Mouse (Mus musculus) regulatory T cell (primary cell): ENCODE measurements around the gene Crot.

ENCODE experiments used
- in situ Hi-C: fragments of 300-600 bp; cut with MboI, MseI; formaldehyde crosslinking; loops from one replicate; pipeline ENCODE4 v1.15.1; 2025; ENCODE audit warnings: high pct_unique_total_duplicates

Gene Crot

GRCm38 (mm10) chr5:8997513-8997895, 380 bp upstream of the Crot start:
- in situ Hi-C loops = loop anchor here (5.0 kb wide), 1 partner anchor 65 kb away; no protein-coding TSS in a partner anchor

DNA sequence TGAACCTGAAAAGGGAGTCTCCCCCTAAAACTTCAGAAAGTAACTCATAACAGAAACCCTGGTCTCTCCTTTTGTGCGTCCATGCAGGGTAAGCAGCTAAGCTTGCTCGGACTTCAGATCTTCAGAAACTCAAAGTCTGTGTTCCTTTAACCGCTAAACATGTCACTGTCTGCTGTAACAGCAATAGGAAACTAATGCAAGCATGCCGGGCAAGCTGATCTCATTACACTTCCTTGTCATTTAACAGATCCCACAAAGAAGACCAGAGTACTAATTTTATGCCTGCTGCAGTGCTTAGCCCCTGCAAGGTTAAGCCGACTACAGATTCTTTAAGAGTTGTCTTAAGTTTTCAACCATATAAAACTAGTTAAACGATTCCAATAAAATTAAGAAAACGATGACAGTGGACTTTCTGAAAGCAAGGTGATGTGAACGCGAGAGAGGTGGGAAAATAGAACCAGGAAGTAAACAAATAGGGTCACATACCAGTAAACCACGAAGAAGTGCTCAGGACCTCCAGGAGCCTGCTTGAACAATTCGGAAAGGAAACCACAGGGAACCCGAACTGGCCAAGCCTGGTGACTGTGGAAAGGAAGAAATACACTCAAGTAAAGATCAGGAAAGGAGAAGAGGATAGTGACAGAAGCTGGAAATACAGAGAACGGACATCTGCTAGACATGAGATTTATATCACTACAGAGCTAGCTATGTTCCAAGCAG, 998 bp downstream of the Crot start:
- in situ Hi-C loops = loop anchor here (5.0 kb wide), 1 partner anchor 66 kb away; no protein-coding TSS in a partner anchor

- in situ Hi-C loops = loop anchor here (5.0 kb wide), 1 partner anchor 116 kb away; no protein-coding TSS in a partner anchor
Measured at GRCm38 (mm10) chr5:8991626-8992025, 5.5 kb downstream of the Crot start.

DNA sequence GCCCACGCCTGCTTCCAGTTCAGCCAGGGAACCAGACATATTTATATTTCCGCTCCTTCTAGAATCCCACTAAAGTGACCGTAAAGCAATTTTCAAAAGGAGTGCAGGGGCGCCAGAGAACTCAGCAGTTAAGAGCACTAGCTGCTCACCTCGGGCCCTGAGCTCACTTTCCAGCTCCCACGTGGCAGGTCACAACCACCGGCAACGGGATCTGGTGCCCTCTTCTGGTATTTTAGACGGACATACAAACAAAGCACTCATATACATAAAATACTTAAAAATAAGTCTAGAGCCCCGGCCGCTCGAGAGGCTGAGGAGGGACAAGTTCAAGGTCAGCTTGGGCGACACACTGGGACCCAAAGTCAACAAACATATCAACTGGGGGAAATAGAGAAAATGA, 6.6 kb downstream of the Crot start:
- in situ Hi-C loops = loop anchor here (5.0 kb wide), 1 partner anchor 117 kb away; no protein-coding TSS in a partner anchor

GRCm38 (mm10) chr5:8987925-8988324, 9.2 kb downstream of the Crot start:
- in situ Hi-C loops = no loop called here

GRCm38 (mm10) chr5:8985470-8985869, 11.7 kb downstream of the Crot start:
- in situ Hi-C loops = no loop called here

DNA sequence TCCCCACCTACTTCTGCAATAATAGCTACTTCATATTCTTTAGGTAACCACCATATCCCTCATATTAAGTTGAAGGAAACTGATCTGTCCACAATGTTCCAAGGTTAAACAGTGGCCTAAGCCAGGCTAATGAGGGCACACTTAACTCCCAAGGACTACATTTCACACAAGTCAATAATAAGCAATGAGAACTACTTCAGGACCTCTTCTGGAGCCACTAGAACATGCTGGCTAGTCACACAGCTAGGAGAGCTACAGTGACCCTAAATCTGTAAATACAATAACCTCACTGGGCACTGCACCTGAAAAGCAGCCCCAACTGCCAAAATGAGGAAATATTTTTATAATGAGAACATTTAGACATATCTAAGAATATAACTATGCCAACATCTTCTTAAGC, 22.4 kb downstream of the Crot start:
- in situ Hi-C loops = no loop called here

- in situ Hi-C loops = no loop called here
Measured at GRCm38 (mm10) chr5:8972355-8972754, 24.8 kb downstream of the Crot start.

DNA sequence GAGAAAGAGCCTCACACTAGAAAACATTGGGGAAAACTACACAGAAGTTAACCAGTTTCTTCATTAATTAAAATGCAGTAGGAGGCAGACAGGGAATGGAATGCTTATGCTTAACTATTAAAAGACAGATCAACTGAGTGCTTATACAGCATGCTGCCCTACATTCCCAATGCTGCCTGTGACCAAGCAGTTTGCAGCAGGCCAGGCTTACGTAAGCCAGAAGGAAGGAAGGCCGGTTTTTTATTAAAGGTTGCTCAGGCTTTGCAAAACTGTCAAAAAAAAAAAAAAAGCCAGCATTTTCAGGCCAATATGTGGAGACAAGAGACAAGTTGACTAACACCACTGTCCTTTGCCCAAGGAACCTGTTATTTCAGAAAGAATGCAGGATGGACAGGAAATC, 26.4 kb downstream of the Crot start:
- in situ Hi-C loops = no loop called here

- in situ Hi-C loops = no loop called here
Measured at GRCm38 (mm10) chr5:8964487-8964886, 32.6 kb downstream of the Crot start.

GRCm38 (mm10) chr5:8960534-8960933, 36.6 kb downstream of the Crot start:
- in situ Hi-C loops = no loop called here

- in situ Hi-C loops = no loop called here
Measured at GRCm38 (mm10) chr5:8955544-8955943, 41.6 kb downstream of the Crot start.

DNA sequence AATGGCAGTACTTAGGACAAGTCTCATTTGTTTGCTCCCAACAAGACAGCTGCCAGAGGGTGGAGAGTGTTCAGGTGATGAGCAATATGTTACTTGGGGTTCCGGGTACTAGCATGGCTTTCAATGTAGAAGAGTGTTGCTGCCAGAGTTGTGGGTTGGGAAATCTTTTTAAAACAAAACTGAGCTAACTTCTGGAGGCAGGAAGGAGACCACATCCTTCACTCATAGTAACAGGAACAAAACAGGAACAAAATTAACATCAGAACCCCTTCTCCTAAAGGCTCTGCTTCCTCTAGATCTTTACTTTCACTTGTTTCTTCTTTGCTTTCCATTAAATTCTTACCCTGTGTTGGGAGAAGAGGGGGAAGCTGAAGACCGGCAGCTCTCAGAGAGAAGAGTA, 43.5 kb downstream of the Crot start:
- in situ Hi-C loops = no loop called here

GRCm38 (mm10) chr5:8947423-8948110, 49.6 kb downstream of the Crot start:
- in situ Hi-C loops = loop anchor here (5.0 to 25.0 kb wide), 2 partner anchors 165 to 490 kb away; no protein-coding TSS in a partner anchor

DNA sequence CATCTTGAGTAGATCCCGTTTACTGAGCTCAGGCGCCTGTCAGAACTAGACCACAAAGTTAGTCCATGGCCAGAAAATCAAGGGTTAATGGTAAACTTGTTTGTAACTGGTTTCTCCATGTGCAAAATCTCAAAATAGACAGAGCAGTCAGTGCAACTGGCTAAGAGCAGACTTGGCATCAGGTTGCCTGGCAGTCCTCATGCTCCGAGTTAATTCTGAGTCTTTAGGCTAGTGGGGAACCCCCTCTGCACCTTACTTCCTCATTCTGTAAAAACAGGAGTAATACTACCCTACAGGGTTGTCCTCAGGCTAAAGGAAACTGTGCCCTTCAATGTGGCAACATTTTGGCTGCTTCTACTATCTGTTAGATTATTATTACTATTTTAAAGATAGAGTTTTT, 53.3 kb downstream of the Crot start:
- in situ Hi-C loops = loop anchor here (25.0 kb wide), 1 partner anchor 493 kb away; no protein-coding TSS in a partner anchor

DNA sequence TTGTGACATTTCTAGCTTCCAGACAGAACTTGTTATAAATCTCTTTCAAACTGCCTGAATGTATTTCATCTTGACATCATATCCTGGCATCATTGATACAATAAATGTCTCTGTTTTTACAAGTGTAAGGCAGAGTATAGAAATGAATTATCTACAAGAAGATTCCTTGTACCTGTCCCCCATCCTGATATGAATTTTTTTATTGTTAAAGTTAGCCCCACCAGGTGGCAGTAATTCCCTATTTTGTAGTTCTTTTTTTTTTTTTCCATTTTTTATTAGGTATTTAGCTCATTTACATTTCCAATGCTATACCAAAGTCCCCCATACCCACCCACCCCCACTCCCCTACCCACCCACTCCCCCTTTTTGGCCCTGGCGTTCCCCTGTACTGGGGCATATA, 55.9 kb downstream of the Crot start:
- in situ Hi-C loops = loop anchor here (25.0 kb wide), 1 partner anchor 496 kb away; no protein-coding TSS in a partner anchor

DNA sequence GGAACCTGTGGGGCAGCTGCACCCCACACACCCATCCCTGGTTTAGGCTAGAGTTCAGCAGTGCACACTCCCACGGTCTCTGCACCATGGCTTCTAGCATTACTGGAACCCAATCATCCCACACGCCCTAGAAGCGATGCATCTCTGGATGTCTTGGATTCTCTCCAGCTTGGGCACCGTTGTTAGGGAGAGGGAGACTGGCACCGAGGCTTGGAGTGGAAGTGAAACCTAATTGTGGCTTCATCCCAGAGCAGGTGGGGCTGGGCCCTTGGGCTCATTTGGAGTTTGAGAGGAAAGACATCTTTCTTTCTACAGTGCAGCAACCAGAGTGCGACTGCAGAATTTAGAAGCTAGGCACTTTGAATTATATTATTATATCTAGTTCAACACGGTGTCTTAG, 59.2 kb downstream of the Crot start:
- in situ Hi-C loops = loop anchor here (25.0 kb wide), 1 partner anchor 499 kb away; no protein-coding TSS in a partner anchor

GRCm38 (mm10) chr5:8928440-8928839, 68.7 kb downstream of the Crot start:
- in situ Hi-C loops = loop anchor here (25.0 kb wide), 1 partner anchor 509 kb away; no protein-coding TSS in a partner anchor

DNA sequence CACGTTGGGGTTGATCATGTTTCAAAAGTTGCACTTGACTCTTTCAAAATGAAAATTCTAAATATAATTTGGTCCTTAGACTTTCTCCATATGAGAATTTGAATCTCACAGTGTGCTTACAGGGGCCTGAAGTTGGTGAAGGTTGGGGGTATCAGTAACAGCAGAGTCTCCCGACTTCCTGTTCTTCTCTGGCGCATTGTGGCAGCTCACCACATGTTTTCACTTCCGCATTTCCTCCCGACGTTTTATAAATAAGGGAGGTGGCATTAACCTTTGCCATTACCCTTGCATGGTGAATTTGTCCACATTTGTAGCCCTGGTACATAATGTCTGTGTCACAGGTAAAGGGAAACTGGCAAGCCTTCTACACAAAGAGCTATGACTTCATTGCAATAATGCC, 80.1 kb downstream of the Crot start:
- in situ Hi-C loops = no loop called here

GRCm38 (mm10) chr5:8916400-8916799, 80.7 kb downstream of the Crot start:
- in situ Hi-C loops = no loop called here
